Mouse (Mus musculus) cerebellum, adult 9-10 months (tissue): ENCODE data around the gene Tmem37.
A peak's percentile ranks its signal among the peaks of the same experiment; 100 is the strongest.

Experiments
- DNase-seq: peaks from one replicate; pipeline ENCODE4 v3.0.0; 2022

Tmem37 gene

DNA sequence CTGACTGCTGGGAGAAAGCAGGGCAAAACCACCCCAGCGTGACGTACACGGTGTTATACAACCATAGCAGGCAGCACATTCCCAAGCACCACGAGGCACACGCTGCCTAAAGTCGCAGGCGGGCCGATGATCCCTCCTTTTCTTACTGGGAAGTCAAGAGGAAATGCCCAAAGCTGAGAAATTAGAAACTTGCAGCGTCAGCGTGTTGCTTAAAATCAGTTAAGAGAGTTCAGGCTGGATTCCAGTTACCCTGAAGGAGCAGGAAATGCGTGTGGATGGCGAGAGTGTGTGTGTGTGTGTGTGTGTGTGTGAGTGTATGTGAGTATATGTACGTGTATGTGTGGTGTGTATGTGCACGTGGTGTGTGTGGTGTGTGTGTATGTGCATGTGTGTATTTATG lies 16.8 kb downstream of the Tmem37 start:
- no peak for DNase-seq

GRCm38 (mm10) chr1:120056236-120056635 lies 17.6 kb downstream of the Tmem37 start:
- peak; percentile 42 for DNase-seq

GRCm38 (mm10) chr1:120055475-120055874 lies 18.4 kb downstream of the Tmem37 start:
- DNase-seq = no peak

- DNase-seq = no peak
Measured at GRCm38 (mm10) chr1:120054997-120055396, 18.9 kb downstream of the Tmem37 start.

GRCm38 (mm10) chr1:120051070-120051469 lies 22.8 kb downstream of the Tmem37 start:
- DNase-seq = no peak

GRCm38 (mm10) chr1:120047325-120047724 lies 26.5 kb downstream of the Tmem37 start:
- DNase-seq = no peak

DNA sequence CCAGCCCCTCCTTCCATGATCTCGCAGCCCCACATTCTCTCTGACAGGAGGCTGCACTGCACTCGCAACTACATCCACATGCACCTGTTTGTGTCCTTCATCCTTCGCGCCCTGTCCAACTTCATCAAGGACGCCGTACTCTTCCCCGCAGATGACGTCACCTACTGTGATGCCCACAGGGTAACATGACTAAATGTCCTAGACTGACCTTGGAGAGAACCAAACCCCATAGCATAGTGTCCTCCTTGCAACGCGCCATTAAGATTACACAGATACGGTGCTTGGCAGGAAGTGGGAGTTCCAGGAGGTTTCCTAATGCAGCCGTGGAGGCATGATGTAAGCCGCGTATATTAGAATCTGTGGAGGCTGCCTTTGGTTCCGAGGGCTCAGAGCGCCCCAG lies 29.3 kb downstream of the Tmem37 start:
- no peak for DNase-seq

GRCm38 (mm10) chr1:120042421-120042820 lies 31.5 kb downstream of the Tmem37 start:
- DNase-seq = no peak

DNA sequence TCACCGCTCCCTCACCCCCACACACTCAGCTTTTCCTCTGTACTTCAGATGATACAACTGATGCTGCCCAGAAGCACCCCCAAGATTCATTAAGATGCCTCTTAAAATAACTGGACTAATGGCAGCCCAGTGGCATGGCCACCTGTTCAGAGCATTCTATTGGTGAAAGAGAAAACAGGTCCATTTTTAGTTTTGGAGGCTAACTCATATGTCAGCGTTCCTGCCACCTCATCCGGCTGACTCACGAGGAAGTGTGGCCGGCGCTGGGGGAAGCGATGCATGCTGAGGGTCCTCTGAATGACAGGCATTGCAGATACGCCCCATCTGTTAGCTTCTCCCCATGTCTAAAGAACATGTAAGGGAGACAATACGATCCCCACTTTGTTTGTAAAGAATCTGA lies 35.3 kb downstream of the Tmem37 start:
- DNase-seq = no peak

GRCm38 (mm10) chr1:120037021-120037683 lies 36.7 kb downstream of the Tmem37 start:
- DNase-seq = no peak

- no peak for DNase-seq
Measured at GRCm38 (mm10) chr1:120035456-120036034, 38.3 kb downstream of the Tmem37 start.

DNA sequence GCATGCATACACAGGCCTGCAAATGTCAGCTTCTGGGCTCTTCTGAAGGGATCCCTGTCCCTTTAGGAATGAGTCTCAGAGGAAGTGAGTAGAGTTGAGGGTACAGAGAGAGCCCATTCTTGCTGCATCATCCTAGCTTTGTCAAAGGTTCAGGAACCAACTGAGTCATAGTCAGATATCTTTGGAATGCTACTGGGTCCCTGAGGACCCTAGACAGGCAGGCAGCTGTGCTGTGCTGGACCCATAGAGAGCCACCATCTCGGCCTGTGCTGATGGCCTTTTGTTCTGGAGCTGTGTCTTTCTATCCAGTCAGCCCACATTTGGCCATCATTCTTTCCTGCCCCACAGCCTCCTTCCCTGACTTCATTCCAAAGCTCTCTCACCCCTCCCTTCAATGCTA lies 39.1 kb downstream of the Tmem37 start:
- DNase-seq = no peak

DNA sequence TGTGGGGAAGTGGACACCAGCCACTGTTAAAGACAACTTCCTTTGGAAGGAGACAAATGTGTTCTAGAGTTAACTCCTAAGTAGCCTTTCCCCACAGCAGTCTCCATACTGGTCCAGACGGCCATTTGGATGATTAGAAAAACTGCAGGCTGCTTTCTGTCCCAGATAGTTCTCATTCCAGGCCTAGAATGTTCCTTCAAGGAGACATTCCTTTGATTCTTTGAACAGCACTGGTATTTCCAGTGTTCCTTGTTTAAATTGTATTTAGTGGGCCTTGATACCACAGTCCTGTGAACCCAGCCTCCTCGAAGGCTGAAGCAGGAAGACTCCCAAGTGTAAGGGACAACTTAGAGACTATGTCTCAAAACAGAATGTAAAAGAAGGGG lies 40.4 kb downstream of the Tmem37 start:
- no peak for DNase-seq

- peak; percentile 56 for DNase-seq
Measured at GRCm38 (mm10) chr1:120032804-120033468, 40.9 kb downstream of the Tmem37 start.

DNA sequence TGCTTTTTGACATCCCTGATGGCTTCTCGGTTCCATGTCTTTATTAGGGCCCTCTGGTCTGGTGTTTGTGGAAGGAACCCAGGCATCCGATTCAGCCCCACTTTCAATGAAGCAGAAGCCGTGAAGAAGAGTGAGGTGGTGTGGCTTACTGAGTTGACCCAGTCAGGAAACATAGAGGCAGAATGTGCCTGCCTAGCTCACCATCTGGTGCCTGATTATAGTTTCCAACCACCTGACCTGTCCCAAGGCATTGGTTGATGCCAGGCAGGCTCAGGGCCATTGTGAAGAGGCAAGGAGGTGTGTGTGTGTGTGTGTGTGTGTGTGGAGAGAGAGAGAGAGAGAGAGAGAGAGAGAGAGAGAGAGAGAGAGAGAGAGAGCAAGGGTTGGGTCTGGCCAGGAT lies 43.4 kb downstream of the Tmem37 start:
- DNase-seq = peak; percentile 79

DNA sequence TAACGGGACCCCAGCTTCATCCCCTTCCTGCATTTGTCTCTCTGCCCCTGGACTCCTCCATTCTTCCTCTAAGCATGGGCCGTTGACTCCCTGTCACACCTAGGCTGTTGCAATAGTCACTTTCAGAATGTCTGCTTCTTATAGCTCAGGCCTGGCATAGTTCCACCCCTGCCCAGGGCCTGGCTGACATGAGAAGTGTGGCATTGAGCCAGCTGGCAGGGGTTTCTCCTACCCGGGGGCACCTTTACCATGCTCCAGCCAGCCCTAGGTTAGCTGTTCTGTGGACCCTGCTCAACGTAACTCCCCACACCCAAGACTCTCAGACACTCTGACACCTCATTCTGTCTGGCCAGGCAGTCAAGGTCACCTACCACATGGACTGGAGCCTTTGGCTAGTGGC lies 46.2 kb downstream of the Tmem37 start:
- DNase-seq = peak; percentile 55

- DNase-seq = peak; percentile 34
Measured at GRCm38 (mm10) chr1:120025050-120025439, 48.8 kb downstream of the Tmem37 start.

GRCm38 (mm10) chr1:120024331-120025049 lies 49.4 kb downstream of the Tmem37 start:
- no peak for DNase-seq

GRCm38 (mm10) chr1:120021951-120022350 lies 51.9 kb downstream of the Tmem37 start:
- DNase-seq = no peak

GRCm38 (mm10) chr1:120020322-120020897 lies 53.5 kb downstream of the Tmem37 start:
- DNase-seq = no peak

GRCm38 (mm10) chr1:120019428-120019827 lies 54.4 kb downstream of the Tmem37 start:
- no peak for DNase-seq

- DNase-seq = no peak
Measured at GRCm38 (mm10) chr1:120018900-120019299, 55.0 kb downstream of the Tmem37 start.
